Mouse (Mus musculus) 3T3-L1 (cell line): ENCODE measurements around the gene Olfr988.
"Not testable (repeated sequence)": the region's sequence is repeated elsewhere in the genome, so short reads cannot be mapped to it uniquely, and the experiment has no call there.

ENCODE experiments used
- DNase-seq: peaks from one replicate; pipeline ENCODE4 v3.0.0-alpha.2; 2015; ENCODE audit warnings: low read depth, low spot score

Olfr988 gene

DNA sequence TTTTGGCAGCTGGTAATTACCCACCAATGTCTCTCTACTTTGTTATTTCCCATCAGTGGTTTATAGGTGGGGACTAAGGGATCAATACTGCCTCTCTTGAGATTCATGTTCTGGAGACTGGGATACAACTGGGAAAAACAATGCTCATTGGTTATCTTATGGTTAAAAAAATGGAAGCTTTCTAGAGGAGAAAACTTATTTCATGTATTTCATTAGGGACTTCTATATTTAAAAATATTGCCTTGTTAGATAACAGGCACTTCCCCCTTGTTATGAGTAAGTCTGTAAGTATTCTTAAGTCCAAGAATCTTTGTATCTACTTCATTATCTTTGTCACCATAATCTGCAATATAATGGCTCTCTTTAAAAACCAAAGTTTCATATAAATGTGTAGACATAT is at the start of gene Olfr988:
Olfr988 (minus strand) TSS at position 101 of the 400 bp plus-strand sequence.
- DNase-seq = not testable (repeated sequence)

DNA sequence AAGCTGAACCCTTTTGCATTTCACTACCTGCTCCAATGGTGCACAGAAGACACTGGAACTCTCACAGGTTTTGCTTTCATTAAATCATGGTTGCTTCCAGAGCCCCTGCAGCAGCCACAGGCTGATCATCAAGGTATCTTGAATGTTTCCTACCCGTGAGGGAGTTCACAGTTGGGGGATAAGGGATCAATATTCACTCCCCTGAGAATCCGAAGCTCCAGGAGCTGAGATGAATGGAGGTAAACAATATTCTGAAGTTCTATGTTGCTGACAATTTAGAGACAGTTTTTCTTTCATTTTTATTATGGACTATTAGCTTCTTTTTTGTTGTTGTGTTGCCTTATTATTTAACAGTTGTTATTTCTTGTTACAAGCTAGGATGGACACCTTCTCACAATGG is 46.3 kb upstream of the Olfr988 start, which contains the start of gene Olfr992:
Olfr992 (minus strand) TSS at position 101 of the 400 bp plus-strand sequence.
- no peak for DNase-seq

DNA sequence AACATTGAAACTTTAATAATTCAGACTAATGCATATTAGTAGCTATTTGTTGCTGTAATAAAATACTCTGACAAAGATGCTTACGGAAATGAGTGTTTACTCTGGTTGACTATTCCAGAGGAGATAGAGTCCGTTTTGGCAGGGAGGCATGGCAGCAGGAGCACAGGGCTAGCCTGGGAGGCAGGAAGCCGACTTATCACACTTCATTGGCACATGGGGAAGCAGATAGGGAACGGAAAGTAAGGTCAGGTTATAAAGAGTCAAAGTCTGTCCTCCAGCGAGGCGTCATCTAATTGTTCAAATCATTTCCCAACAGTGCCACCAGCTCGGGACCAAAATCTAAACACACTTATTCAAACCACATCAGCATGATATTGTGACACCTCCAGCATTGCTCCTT is 23.1 kb downstream of the Olfr988 start:
- no peak for DNase-seq

DNA sequence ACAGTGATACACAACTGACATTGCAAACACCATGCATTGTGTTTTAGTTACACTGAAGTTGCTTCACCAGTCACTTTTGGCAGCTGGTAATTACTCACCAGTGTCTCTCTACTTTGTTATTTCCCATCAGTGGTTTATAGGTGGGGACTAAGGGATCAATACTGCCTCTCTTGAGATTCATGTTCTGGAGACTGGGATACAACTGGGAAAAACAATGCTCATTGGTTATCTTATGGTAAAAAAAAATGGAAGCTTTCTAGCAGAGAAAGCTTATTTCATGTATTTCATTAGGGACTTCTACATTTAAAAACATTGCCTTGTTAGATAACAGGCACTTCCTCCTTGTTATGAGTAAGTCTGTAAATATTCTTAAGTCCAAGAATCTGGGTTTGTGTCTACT is 23.8 kb downstream of the Olfr988 start, which contains the start of gene Olfr987:
Olfr987 (minus strand) TSS at position 101 of the 400 bp plus-strand sequence.
- not testable (repeated sequence) for DNase-seq

DNA sequence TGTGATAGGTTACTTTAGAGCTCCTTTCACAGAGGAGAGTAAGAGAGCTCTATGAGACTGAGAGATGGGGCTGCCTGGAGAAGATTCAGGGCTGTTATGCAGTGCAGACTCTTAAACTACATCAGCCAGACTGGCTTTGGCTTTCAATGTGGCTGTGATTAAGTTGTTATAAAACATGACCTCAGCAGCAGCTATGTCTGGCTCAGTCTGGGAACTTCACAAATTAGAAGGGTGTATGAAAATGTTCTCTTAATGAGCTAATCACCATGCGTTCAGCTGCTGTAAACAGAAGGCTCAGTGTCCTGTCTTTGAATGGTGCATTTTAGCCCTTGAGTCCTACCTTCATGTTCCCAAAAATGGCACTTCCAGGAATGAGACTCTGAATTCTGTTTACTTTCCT is 43.9 kb downstream of the Olfr988 start:
- DNase-seq = no peak
